Mouse (Mus musculus): ENCODE data around the gene Ncam1. TPM values are rescaled to one million over a fixed set of nuclear protein-coding genes. Genes with fewer than 3 reads are reported as not detected.

The Ncam1 gene
- polyA plus RNA-seq, 1 experiment from 2014 or later, result 51.2 TPM

GRCm38 (mm10) chr9:49692791-49693190 lies 105.9 kb downstream of the Ncam1 start:
- H3K36me3 ChIP-seq (replicated peaks; ENCODE audit: control insufficient read depth, insufficient read depth, low read depth, low read length), result no peaks in the 10 kb centered on the region
- no peaks in the 10 kb centered on the region for H3K4me1 ChIP-seq (ENCODE audit: control insufficient read depth, insufficient read depth, low read length)
- no peak overlapping the region for H3K9ac ChIP-seq (replicated peaks; ENCODE audit: low read length)
- no peaks in the 10 kb centered on the region for H3K9me3 ChIP-seq (replicated peaks; ENCODE audit: control insufficient read depth, low read length)
- H3K27me3 ChIP-seq (ENCODE audit: control insufficient read depth, insufficient read depth, low read length), result no peaks in the 10 kb centered on the region
- WGBS, result 84% methylated on average over 11 of the region's 11 CpGs
- no peak overlapping the region for H3K27ac ChIP-seq (replicated peaks; ENCODE audit: low read depth, low read length)
- H3K4me3 ChIP-seq (ENCODE audit: low read depth, low read length), result no peak overlapping the region
- H3K4me2 ChIP-seq (ENCODE audit: low read depth, low read length), result no peak overlapping the region
- no peak for DNase-seq (ENCODE audit: low spot score)
- no peak for ATAC-seq (replicated peaks; ENCODE audit: insufficient number of reproducible peaks, low FRiP score, low TSS enrichment, low read depth)

GRCm38 (mm10) chr9:49691344-49691743 lies 107.4 kb downstream of the Ncam1 start:
- H3K4me1 ChIP-seq (ENCODE audit: control insufficient read depth, insufficient read depth, low read length), result no peaks in the 10 kb centered on the region
- H3K9me3 ChIP-seq (replicated peaks; ENCODE audit: control insufficient read depth, low read length), result no peaks in the 10 kb centered on the region
- no peak overlapping the region for H3K4me2 ChIP-seq (ENCODE audit: low read depth, low read length)
- H3K27me3 ChIP-seq (ENCODE audit: control insufficient read depth, insufficient read depth, low read length), result no peaks in the 10 kb centered on the region
- DNase-seq (ENCODE audit: low spot score), result no peak
- H3K9ac ChIP-seq (replicated peaks; ENCODE audit: low read length), result no peak overlapping the region
- no peak for ATAC-seq (replicated peaks; ENCODE audit: insufficient number of reproducible peaks, low FRiP score, low TSS enrichment, low read depth)
- no peak overlapping the region for H3K4me3 ChIP-seq (ENCODE audit: low read depth, low read length)
- H3K36me3 ChIP-seq (replicated peaks; ENCODE audit: control insufficient read depth, insufficient read depth, low read depth, low read length), result no peaks in the 10 kb centered on the region
- no peak overlapping the region for H3K27ac ChIP-seq (replicated peaks; ENCODE audit: low read depth, low read length)
- WGBS, result 80% methylated on average over 2 of the region's 2 CpGs

GRCm38 (mm10) chr9:49683566-49684273 lies 115.0 kb downstream of the Ncam1 start:
- 88% methylated on average over 8 of the region's 8 CpGs for WGBS
- Histone ChIP-seq H3K4me2 (ENCODE audit: low read depth, low read length) (no peak overlapping the region), H3K36me3 (replicated peaks; ENCODE audit: control insufficient read depth, insufficient read depth, low read depth, low read length) (no peaks in the 10 kb centered on the region), H3K9me3 (replicated peaks; ENCODE audit: control insufficient read depth, low read length) (no peaks in the 10 kb centered on the region), H3K4me3 (ENCODE audit: low read depth, low read length) (no peak overlapping the region), H3K27ac (replicated peaks; ENCODE audit: low read depth, low read length) (no peak overlapping the region), H3K27me3 (ENCODE audit: control insufficient read depth, insufficient read depth, low read length) (no peaks in the 10 kb centered on the region), H3K9ac (replicated peaks; ENCODE audit: low read length) (no peak overlapping the region), H3K4me1 (ENCODE audit: control insufficient read depth, insufficient read depth, low read length) (no peaks in the 10 kb centered on the region)
- ATAC-seq (replicated peaks; ENCODE audit: insufficient number of reproducible peaks, low FRiP score, low TSS enrichment, low read depth) (no peak), DNase-seq (ENCODE audit: low spot score) (no peak)

- H3K4me1 ChIP-seq (ENCODE audit: control insufficient read depth, insufficient read depth, low read length), result no peaks in the 10 kb centered on the region
- no peak overlapping the region for H3K4me3 ChIP-seq (ENCODE audit: low read depth, low read length)
- no peaks in the 10 kb centered on the region for H3K9me3 ChIP-seq (replicated peaks; ENCODE audit: control insufficient read depth, low read length)
- H3K9ac ChIP-seq (replicated peaks; ENCODE audit: low read length), result no peak overlapping the region
- DNase-seq (ENCODE audit: low spot score) (no peak), ATAC-seq (replicated peaks; ENCODE audit: insufficient number of reproducible peaks, low FRiP score, low TSS enrichment, low read depth) (no peak)
- no peak overlapping the region for H3K27ac ChIP-seq (replicated peaks; ENCODE audit: low read depth, low read length)
- 83% methylated on average over 7 of the region's 7 CpGs for WGBS
- H3K27me3 ChIP-seq (ENCODE audit: control insufficient read depth, insufficient read depth, low read length), result no peaks in the 10 kb centered on the region
- H3K36me3 ChIP-seq (replicated peaks; ENCODE audit: control insufficient read depth, insufficient read depth, low read depth, low read length), result no peaks in the 10 kb centered on the region
- H3K4me2 ChIP-seq (ENCODE audit: low read depth, low read length), result no peak overlapping the region
Measured at GRCm38 (mm10) chr9:49681848-49682469, 116.8 kb downstream of the Ncam1 start.

GRCm38 (mm10) chr9:49679270-49679669 lies 119.5 kb downstream of the Ncam1 start:
- no peaks in the 10 kb centered on the region for H3K4me1 ChIP-seq (ENCODE audit: control insufficient read depth, insufficient read depth, low read length)
- DNase-seq (ENCODE audit: low spot score), result no peak
- H3K27me3 ChIP-seq (ENCODE audit: control insufficient read depth, insufficient read depth, low read length), result no peaks in the 10 kb centered on the region
- no peak overlapping the region for H3K27ac ChIP-seq (replicated peaks; ENCODE audit: low read depth, low read length)
- WGBS, result 35% methylated on average over 3 of the region's 3 CpGs
- no peak for ATAC-seq (replicated peaks; ENCODE audit: insufficient number of reproducible peaks, low FRiP score, low TSS enrichment, low read depth)
- no peaks in the 10 kb centered on the region for H3K36me3 ChIP-seq (replicated peaks; ENCODE audit: control insufficient read depth, insufficient read depth, low read depth, low read length)
- H3K4me3 ChIP-seq (ENCODE audit: low read depth, low read length), result no peak overlapping the region
- no peak overlapping the region for H3K4me2 ChIP-seq (ENCODE audit: low read depth, low read length)
- H3K9me3 ChIP-seq (replicated peaks; ENCODE audit: control insufficient read depth, low read length), result no peaks in the 10 kb centered on the region
- no peak overlapping the region for H3K9ac ChIP-seq (replicated peaks; ENCODE audit: low read length)

GRCm38 (mm10) chr9:49675696-49676465 lies 122.8 kb downstream of the Ncam1 start:
- DNase-seq (ENCODE audit: low spot score), result no peak
- Histone ChIP-seq H3K4me3 (ENCODE audit: low read depth, low read length) (no peak overlapping the region), H3K36me3 (replicated peaks; ENCODE audit: control insufficient read depth, insufficient read depth, low read depth, low read length) (no peaks in the 10 kb centered on the region), H3K27me3 (ENCODE audit: control insufficient read depth, insufficient read depth, low read length) (no peaks in the 10 kb centered on the region), H3K27ac (replicated peaks; ENCODE audit: low read depth, low read length) (no peak overlapping the region), H3K9me3 (replicated peaks; ENCODE audit: control insufficient read depth, low read length) (no peaks in the 10 kb centered on the region), H3K9ac (replicated peaks; ENCODE audit: low read length) (no peak overlapping the region), H3K4me1 (ENCODE audit: control insufficient read depth, insufficient read depth, low read length) (no peaks in the 10 kb centered on the region), H3K4me2 (ENCODE audit: low read depth, low read length) (no peak overlapping the region)
- WGBS, result 68% methylated on average over 9 of the region's 9 CpGs
- ATAC-seq (replicated peaks; ENCODE audit: insufficient number of reproducible peaks, low FRiP score, low TSS enrichment, low read depth), result no peak

- DNase-seq (ENCODE audit: low spot score) (no peak), ATAC-seq (replicated peaks; ENCODE audit: insufficient number of reproducible peaks, low FRiP score, low TSS enrichment, low read depth) (no peak)
- H3K27ac ChIP-seq (replicated peaks; ENCODE audit: low read depth, low read length), result no peak overlapping the region
- H3K9me3 ChIP-seq (replicated peaks; ENCODE audit: control insufficient read depth, low read length), result no peaks in the 10 kb centered on the region
- no peaks in the 10 kb centered on the region for H3K27me3 ChIP-seq (ENCODE audit: control insufficient read depth, insufficient read depth, low read length)
- no peaks in the 10 kb centered on the region for H3K4me1 ChIP-seq (ENCODE audit: control insufficient read depth, insufficient read depth, low read length)
- H3K9ac ChIP-seq (replicated peaks; ENCODE audit: low read length), result no peak overlapping the region
- H3K4me2 ChIP-seq (ENCODE audit: low read depth, low read length), result no peak overlapping the region
- 53% methylated on average over 6 of the region's 6 CpGs for WGBS
- no peaks in the 10 kb centered on the region for H3K36me3 ChIP-seq (replicated peaks; ENCODE audit: control insufficient read depth, insufficient read depth, low read depth, low read length)
- no peak overlapping the region for H3K4me3 ChIP-seq (ENCODE audit: low read depth, low read length)
Measured at GRCm38 (mm10) chr9:49672646-49673199, 126.0 kb downstream of the Ncam1 start.

GRCm38 (mm10) chr9:49667066-49667465 lies 131.7 kb downstream of the Ncam1 start:
- ATAC-seq (replicated peaks; ENCODE audit: insufficient number of reproducible peaks, low FRiP score, low TSS enrichment, low read depth) (no peak), DNase-seq (ENCODE audit: low spot score) (no peak)
- no peak overlapping the region for H3K4me3 ChIP-seq (ENCODE audit: low read depth, low read length)
- H3K27me3 ChIP-seq (ENCODE audit: control insufficient read depth, insufficient read depth, low read length), result no peaks in the 10 kb centered on the region
- no peaks in the 10 kb centered on the region for H3K4me1 ChIP-seq (ENCODE audit: control insufficient read depth, insufficient read depth, low read length)
- H3K36me3 ChIP-seq (replicated peaks; ENCODE audit: control insufficient read depth, insufficient read depth, low read depth, low read length), result no peaks in the 10 kb centered on the region
- H3K4me2 ChIP-seq (ENCODE audit: low read depth, low read length), result no peak overlapping the region
- no peak overlapping the region for H3K9ac ChIP-seq (replicated peaks; ENCODE audit: low read length)
- no peaks in the 10 kb centered on the region for H3K9me3 ChIP-seq (replicated peaks; ENCODE audit: control insufficient read depth, low read length)
- H3K27ac ChIP-seq (replicated peaks; ENCODE audit: low read depth, low read length), result no peak overlapping the region
